Mouse (Mus musculus) right cerebral cortex, adult 18-20 months (tissue): ENCODE data around the gene Tnfrsf1b.
A peak's percentile ranks its signal among the peaks of the same experiment; 100 is the strongest.

Experiments
- DNase-seq: peaks from one replicate; pipeline ENCODE4 v3.0.0; 2022; ENCODE audit warnings: mixed read lengths

Gene Tnfrsf1b

GRCm38 (mm10) chr4:145246173-145247011, at the start of gene Tnfrsf1b:
Gene Tnfrsf1b, minus strand, starts transcription at chr4:145246870.
- no peak for DNase-seq

GRCm38 (mm10) chr4:145295589-145296300, 49.1 kb upstream of the Tnfrsf1b start:
- DNase-seq, result peak; percentile 60

- DNase-seq, result no peak
Measured at GRCm38 (mm10) chr4:145294588-145294987, 47.9 kb upstream of the Tnfrsf1b start.

DNA sequence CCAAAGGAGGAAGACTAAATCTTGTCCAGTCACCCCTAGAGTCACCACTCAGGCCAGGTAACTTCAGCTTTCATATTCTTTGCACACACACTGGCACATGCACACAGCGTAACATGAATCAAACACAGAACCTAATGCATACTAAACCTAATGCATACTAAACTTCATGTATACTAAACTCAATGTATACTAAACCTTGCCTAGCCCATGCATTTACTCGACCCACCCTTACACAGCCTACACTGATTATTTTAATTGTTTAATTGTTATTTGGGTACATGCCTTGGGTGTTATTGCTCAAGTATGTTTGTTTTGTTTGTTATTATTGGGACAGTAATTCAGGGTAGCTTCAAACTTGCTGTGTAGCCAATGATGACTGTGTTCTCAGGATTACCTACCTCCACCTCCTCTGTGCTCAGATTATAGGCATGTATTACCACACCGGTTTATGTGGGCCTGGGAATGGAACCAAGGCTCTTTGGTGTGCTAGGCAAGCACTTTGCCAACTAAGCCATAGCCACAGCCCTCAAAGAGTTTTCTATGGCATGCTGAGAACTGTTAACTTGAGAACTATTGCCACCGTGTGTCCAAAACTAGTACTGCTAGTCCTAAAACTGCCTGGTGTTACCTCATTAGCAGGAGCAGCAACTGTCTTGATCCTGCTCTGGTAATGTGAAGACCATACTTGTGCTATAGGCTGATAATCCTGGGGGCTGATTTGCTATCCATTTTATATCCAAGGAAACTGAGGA, 39.9 kb upstream of the Tnfrsf1b start:
- DNase-seq, result peak; percentile 63

- DNase-seq, result no peak
Measured at GRCm38 (mm10) chr4:145284675-145285074, 38.0 kb upstream of the Tnfrsf1b start.

GRCm38 (mm10) chr4:145283441-145283840, 36.8 kb upstream of the Tnfrsf1b start:
- DNase-seq, result no peak

- DNase-seq, result no peak
Measured at GRCm38 (mm10) chr4:145280966-145281365, 34.3 kb upstream of the Tnfrsf1b start.

- DNase-seq, result no peak
Measured at GRCm38 (mm10) chr4:145278724-145279370, 32.2 kb upstream of the Tnfrsf1b start.

- DNase-seq, result no peak
Measured at GRCm38 (mm10) chr4:145278231-145278630, 31.6 kb upstream of the Tnfrsf1b start.

GRCm38 (mm10) chr4:145276368-145277249, 29.9 kb upstream of the Tnfrsf1b start:
- DNase-seq, result no peak

DNA sequence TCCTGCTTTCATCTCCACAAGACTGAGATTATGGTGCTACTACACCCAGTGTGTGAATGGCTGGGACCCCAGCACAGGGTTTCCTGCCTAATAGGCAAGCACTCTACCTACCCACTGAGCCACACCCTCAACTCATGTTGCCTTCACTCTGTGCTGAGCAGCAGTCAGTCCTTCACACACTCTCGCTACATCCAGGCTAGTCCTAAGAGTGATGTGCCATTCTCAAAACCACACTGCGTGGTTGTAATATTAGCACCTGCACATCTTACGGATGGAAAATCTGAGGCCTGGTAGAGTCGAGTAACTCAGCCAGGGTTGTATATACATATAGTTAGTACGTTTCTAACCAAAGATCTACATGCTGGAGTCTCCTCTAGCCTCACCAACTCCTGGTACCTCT, 28.2 kb upstream of the Tnfrsf1b start:
- DNase-seq, result no peak

DNA sequence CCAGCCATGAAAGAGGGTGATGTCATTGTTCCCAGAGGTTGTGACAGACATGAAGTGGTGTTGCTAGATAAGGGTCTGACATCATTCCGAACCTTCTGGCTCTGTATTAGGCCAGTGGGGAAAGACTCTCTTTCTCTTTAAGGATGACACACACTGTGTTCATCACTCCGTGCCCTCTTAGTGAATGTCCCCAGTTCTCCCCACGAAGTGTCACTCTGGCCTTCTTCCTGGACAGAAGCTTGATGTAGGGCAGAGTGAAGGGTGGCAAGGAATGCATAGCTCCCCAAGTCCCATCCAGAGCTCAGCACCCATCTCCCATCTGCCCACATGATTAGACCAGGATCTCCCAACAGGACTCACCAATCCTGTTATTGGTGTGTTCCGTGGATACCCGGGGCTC, 27.3 kb upstream of the Tnfrsf1b start:
- no peak for DNase-seq

DNA sequence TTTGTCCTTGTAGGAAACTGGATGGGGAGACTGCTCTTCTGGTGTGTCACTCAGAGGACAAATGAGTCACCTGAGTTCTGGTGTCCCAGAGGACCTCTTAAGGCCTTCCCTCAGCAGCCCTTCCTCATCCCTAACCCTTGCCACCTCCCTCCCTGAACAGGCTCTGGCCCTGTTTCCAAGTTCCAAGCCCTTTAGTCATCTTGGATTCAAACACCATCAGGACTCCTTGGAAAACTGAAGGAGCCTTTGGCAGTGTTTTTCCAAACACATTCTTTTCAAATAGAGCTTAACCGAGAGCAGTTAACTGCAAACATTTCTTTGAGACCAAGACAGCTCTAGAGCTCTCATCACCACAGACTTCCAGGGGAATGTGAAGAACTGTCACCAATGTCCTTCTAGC, 26.1 kb upstream of the Tnfrsf1b start:
- DNase-seq, result no peak

GRCm38 (mm10) chr4:145271634-145272033, 25.0 kb upstream of the Tnfrsf1b start:
- no peak for DNase-seq

DNA sequence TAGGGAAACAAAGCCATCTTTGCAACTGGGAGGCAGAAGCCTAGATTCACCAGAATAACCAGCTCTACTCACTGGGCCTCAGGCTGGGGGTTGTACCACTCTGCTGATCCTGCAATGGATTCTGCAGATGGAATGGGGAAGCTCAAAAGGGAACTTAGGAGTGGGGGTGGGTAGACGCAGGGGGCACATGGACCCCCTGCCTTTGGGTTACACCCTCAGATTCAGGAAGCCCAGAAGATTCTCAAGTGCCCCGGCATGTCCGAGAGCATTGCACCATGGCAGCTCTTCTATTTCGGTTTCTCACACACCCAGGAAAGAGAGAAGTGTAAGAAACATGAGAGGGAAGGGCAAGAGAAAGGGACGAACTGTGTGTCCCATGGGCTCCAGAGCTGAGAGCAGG, 23.5 kb upstream of the Tnfrsf1b start:
- no peak for DNase-seq

- no peak for DNase-seq
Measured at GRCm38 (mm10) chr4:145267631-145268110, 21.0 kb upstream of the Tnfrsf1b start.

DNA sequence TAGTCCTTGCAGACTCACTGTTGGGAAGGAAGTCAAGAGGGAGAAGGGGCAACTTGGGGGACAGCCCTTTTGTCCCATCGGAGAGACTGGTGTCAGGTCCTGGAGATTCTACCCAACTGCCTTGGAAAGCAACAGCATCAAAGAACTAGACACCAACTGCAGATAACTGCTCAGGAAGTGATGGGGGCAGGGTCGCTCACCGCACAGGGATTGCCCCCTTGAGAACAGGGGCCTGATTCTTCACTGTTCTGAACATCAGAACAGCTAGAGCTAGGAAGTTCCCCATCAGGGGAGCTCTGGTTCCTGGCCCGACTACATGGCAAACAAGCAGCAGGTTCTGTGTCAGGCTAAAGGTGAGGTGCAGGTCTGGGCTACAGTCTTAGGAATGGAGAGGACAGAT, 19.8 kb upstream of the Tnfrsf1b start:
- no peak for DNase-seq

- DNase-seq, result no peak
Measured at GRCm38 (mm10) chr4:145264761-145265160, 18.1 kb upstream of the Tnfrsf1b start.

DNA sequence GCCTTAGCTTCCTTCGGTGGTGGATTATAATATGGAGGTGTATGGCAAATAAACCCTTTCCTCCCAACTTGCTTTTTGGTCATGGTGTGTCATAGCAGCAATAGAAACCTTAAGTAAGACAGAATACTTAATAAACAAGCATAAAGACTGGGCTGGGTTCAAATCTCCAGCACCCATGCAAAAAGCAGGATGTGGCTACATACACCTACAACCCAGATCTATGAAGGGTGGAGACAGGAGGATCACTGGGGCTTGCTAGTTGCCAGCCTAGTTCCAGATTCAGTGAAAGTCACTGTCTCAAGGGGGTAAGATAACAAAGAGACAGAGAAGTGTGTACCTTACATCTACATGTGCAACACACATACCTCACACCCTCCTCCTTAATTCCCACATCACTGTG, 16.9 kb upstream of the Tnfrsf1b start:
- no peak for DNase-seq

DNA sequence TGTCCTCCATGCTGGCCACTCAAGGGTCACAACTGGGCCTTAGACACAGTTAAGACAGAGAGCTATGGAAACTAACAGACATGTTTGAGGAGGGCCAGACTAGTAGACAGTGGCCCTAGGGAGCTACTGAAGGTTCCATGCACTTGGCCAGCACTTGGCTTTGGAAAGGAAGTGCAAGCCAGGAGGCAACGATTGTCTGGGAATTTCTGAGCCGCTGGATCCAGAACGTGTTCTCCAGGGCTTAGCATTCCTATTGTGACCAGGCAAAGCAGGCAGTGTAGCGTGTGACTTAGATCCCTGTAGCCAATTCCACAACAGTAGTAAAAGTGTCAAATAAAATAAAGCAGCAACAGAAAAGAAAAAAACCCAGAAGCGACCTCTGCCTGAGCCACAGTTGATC, 14.1 kb upstream of the Tnfrsf1b start:
- DNase-seq, result no peak

DNA sequence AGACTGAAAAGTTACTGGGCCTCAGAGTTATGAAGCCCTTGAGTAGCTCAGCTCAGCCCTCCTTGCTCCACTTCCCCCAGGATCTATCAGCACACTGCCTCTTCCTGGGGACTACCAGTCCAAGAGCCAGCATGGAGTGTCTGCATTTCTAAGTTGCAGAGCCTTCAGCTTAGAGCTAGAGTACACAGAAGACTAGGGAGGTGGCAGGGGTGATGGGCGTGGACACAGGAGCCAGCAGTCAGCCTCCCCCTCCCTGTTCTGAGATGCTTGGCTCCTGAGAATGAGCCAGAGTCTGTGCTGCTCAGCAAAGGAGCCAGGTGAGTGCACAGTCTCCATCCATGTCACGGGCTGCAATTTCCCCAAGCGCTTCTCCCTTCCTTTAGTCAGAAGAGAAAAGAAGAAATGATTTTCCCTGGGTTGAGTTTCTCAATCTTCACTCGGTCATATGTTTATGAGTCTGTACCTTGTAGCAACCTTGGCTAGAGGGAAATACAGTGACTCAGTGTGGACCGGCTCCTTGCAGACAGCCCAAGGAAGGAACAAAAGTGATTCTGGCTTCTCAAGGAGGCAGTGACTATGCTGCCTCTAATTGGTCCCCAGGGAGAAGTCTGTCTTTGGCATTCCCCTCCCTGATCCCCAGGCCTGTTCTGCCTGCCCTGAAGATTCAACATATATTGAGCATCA, 11.2 kb upstream of the Tnfrsf1b start:
- no peak for DNase-seq
